Mouse (Mus musculus): ENCODE measurements around the gene Raet1e. TPM values are rescaled to one million over a fixed set of nuclear protein-coding genes. Genes with fewer than 3 reads are reported as not detected.

Raet1e gene
- total and polyA plus RNA-seq, 3 experiments: not detected

DNA sequence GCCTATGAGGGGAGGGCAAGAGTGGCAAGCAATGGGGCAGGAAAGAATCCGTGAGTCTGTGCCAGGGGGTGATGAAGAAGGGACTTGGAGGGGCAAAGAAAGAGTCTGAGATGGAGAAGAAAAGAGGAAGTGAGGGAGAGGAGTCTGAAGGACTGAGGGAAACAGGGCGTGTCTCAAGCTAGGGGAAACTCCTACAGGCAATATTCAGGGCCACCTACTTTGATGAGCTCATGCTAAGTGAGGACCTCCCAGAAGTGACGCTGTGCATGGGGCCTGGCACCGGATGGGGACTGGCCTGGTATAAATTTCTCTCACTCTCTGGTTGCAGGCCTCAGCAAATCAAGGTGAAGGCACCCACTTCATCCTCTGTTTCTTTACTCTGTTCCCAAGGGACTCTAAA is 148.1 kb downstream of the Raet1e start:
- Histone ChIP-seq H3K27me3 (ENCODE audit: control insufficient read depth in 1 of 2, insufficient read depth in 2 of 2, low read length in 2 of 2) (no peaks in the 10 kb centered on the region), H3K9ac (ENCODE audit: control insufficient read depth, low read depth, low read length, poor library complexity, severe bottlenecking) (peak overlapping the region; percentile 88), H3K9me3 (replicated peaks; ENCODE audit: insufficient read depth, low read length) (no peaks in the 10 kb centered on the region), H3K27ac (ENCODE audit: control insufficient read depth, low read depth, low read length) (peak overlapping the region; percentile 64), H3K79me2 (ENCODE audit: control insufficient read depth, insufficient read depth, low read length, poor library complexity) (peaks cover 11% of the 10 kb centered on the region), H3K36me3 (ENCODE audit: control insufficient read depth in 1 of 2, insufficient read depth in 2 of 2, low read length in 2 of 2) (peaks cover 5 to 22% of the 10 kb centered on the region in 2 experiments), H3K4me3 (ENCODE audit: control insufficient read depth in 1 of 2, insufficient read depth in 1 of 2, low read depth in 2 of 2, low read length in 2 of 2) (peak overlapping the region; percentile 89 to 98), H3K4me1 (ENCODE audit: control insufficient read depth in 1 of 2, insufficient read depth in 2 of 2, low read length in 2 of 2) (peaks cover 13 to 20% of the 10 kb centered on the region in 2 experiments)
- DNase-seq (ENCODE audit: low read depth, low spot score): peak; percentile 97
- peak; percentile 82 for TF ChIP-seq SIN3A (IDR thresholded peaks at IDR 0.05; ENCODE audit: low read length)
- peak; percentile 83 for TF ChIP-seq TBP (IDR thresholded peaks at IDR 0.05; ENCODE audit: low read depth, low read length)
- no peak for TF ChIP-seq CHD2 (IDR thresholded peaks at IDR 0.05; ENCODE audit: low read length)
- no peak for TF ChIP-seq CTCF (IDR thresholded peaks at IDR 0.05 in 2 of 3, conservative IDR thresholded peaks at IDR 0.05 in 1 of 3; ENCODE audit: control insufficient read depth in 1 of 3, insufficient read depth in 1 of 3, low read depth in 2 of 3, low read length in 3 of 3, poor library complexity in 1 of 3, severe bottlenecking in 1 of 3)
- no peak for TF ChIP-seq BHLHE40 (IDR thresholded peaks at IDR 0.05; ENCODE audit: borderline replicate concordance, low read depth, low read length)
- peak; percentile 75 for TF ChIP-seq MYC (IDR thresholded peaks at IDR 0.05; ENCODE audit: low read depth, low read length)
- peak in 1 of 2 experiments; percentile 78; a peak in 2 of 4 replicates for TF ChIP-seq POLR2A (IDR thresholded peaks at IDR 0.05; ENCODE audit: control insufficient read depth in 1 of 2, insufficient read depth in 1 of 2, low read depth in 1 of 2, low read length in 2 of 2, poor library complexity in 1 of 2)
- 0 out of 2 replicates have a peak, but pooled peaks have one; percentile 30 for TF ChIP-seq JUND (IDR thresholded peaks at IDR 0.05; ENCODE audit: low read depth, low read length)
- TF ChIP-seq TCF12 (IDR thresholded peaks at IDR 0.05; ENCODE audit: low read depth, low read length): no peak
- TF ChIP-seq EP300 (IDR thresholded peaks at IDR 0.05; ENCODE audit: low read depth in 1 of 2, low read length in 2 of 2): peak; percentile 25 to 26; a peak in 2 of 4 replicates
- TF ChIP-seq RCOR1 (IDR thresholded peaks at IDR 0.05; ENCODE audit: low read depth, low read length): peak; percentile 44; the same call in 1 of the 2 replicates
- TF ChIP-seq MAX (IDR thresholded peaks at IDR 0.05; ENCODE audit: low read length): peak; percentile 84
- no peak for TF ChIP-seq GABPA (IDR thresholded peaks at IDR 0.05; ENCODE audit: low read depth, low read length)
- TF ChIP-seq NRF1 (IDR thresholded peaks at IDR 0.05; ENCODE audit: insufficient read depth, low read depth, low read length, poor library complexity, severe bottlenecking): no peak
- TF ChIP-seq POLR2AphosphoS5 (IDR thresholded peaks at IDR 0.05; ENCODE audit: borderline replicate concordance, low read depth, low read length): no peak
- 0 out of 2 replicates have a peak, but pooled peaks have one; percentile 32 for TF ChIP-seq ELF1 (IDR thresholded peaks at IDR 0.05; ENCODE audit: low read depth, low read length)
- no peak for TF ChIP-seq RAD21 (IDR thresholded peaks at IDR 0.05; ENCODE audit: low read depth, low read length)
- no peak for TF ChIP-seq CHD1 (IDR thresholded peaks at IDR 0.05; ENCODE audit: low read depth, low read length)
- TF ChIP-seq USF2 (IDR thresholded peaks at IDR 0.05; ENCODE audit: borderline replicate concordance in 1 of 2, insufficient read depth in 1 of 2, low read depth in 1 of 2, low read length in 2 of 2): no peak
- TF ChIP-seq ZNF384 (IDR thresholded peaks at IDR 0.05; ENCODE audit: low read depth, low read length): no peak
- peak; percentile 83 for TF ChIP-seq HCFC1 (IDR thresholded peaks at IDR 0.05; ENCODE audit: low read depth, low read length)
- 0 out of 2 replicates have a peak, but pooled peaks have one; percentile 25 for TF ChIP-seq MAZ (IDR thresholded peaks at IDR 0.05; ENCODE audit: low read depth, low read length)
- TF ChIP-seq GATA1 (IDR thresholded peaks at IDR 0.05; ENCODE audit: low read depth, low read length): no peak
- TF ChIP-seq ETS1 (IDR thresholded peaks at IDR 0.05; ENCODE audit: low read depth, low read length): peak; percentile 89
- TF ChIP-seq MEF2A (IDR thresholded peaks at IDR 0.05; ENCODE audit: extremely low read depth, insufficient replicate concordance, low read depth, low read length, poor library complexity, severe bottlenecking): no peak
- no peak for TF ChIP-seq ZC3H11A (IDR thresholded peaks at IDR 0.05; ENCODE audit: low read depth, low read length)
- TF ChIP-seq SMC3 (IDR thresholded peaks at IDR 0.05; ENCODE audit: low read depth, low read length): no peak
- TF ChIP-seq POLR2AphosphoS2 (IDR thresholded peaks at IDR 0.05; ENCODE audit: low read length): peak; percentile 56; the same call in 1 of the 2 replicates
- no peak for TF ChIP-seq MAFK (IDR thresholded peaks at IDR 0.05; ENCODE audit: borderline replicate concordance, low read depth, low read length)
- no peak for TF ChIP-seq ZKSCAN1 (IDR thresholded peaks at IDR 0.05; ENCODE audit: low read depth, low read length)
- TF ChIP-seq MYB (IDR thresholded peaks at IDR 0.05; ENCODE audit: low read depth, low read length): no peak
- TF ChIP-seq MXI1 (IDR thresholded peaks at IDR 0.05; ENCODE audit: low read depth, low read length): 0 out of 2 replicates have a peak, but pooled peaks have one; percentile 32
- peak; percentile 48 for TF ChIP-seq KAT2A (conservative IDR thresholded peaks at IDR 0.05; ENCODE audit: low read depth, low read length)
- peak; percentile 76 for TF ChIP-seq NELFE (IDR thresholded peaks at IDR 0.05; ENCODE audit: low read depth, low read length)

All from MEL (cell line).